Mouse (Mus musculus): ENCODE results near the gene Shc1.
A peak's percentile ranks its signal among the peaks of the same experiment; 100 is the strongest.

The Shc1 gene

DNA sequence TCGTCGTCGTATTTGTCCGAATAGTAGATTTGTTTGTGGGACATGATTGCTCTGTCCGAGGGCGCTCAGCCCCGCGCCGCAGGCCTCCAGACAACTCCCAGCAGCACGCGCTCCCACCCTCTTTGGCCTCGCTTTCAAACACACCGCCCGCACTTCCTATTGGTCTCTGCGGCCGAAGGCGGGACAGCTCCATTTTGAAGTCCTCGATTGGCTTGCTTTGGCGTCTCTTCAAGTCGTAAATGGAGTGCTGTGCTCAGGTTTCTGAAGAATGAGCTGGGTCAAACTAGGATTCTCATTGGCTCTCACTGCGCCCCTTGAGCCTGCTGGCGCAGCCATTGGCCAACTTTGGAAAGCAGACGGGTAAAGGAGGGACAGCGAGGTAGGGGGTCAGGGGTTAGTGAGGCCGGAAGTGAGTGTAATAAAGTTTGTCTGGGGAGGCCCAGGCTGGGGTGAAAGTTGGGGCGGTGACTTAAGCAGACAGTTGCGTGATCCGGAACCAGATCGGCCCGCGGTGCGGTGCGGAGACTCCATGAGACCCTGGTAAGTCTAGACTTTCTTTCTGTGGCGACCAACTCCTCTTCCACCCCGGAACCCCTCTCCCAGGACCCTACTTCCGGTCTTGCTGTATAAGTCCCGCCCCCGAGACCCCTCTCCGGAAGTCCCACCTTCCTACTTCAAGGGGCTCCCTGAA, at the start of gene Shc1, which contains the start of gene Cks1b:
Shc1 (plus strand) TSS at position 274 of the 691 bp plus-strand sequence.
Cks1b (minus strand) TSS at position 214 of the 691 bp plus-strand sequence.
- DNase-seq: peak; percentile 91 to 92

DNA sequence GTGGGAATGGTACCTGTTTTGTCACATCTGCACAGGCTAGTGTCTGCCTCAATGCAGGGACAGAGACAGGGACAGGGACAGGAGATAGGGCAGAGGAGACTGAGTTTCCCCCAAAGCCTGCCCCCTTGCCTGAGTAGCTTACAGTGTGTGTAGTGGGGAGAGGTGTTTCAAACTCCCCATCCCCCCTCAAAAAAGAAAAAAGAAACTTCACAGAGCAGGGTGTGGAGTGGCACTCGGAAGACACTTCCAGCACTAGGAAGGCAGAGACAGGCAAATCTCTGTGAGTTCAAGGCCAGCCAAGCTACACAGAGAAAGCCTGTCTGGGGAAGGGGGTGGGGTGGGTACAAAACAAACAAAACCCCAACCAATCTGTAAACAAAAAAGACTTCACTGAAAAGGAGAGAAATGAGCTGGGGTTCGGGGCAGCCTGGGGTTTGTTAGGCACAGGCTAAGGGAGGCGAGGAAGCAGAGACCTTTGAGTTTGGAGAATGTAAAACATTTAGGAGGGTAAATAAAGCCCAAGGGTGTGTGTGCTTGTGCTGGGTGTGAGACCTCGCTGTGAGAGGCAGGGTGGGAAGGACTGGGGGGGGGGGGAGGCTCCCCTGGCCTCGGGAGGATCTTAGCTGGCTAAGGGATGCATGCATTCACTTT, 44.5 kb upstream of the Shc1 start:
- no peak for DNase-seq

DNA sequence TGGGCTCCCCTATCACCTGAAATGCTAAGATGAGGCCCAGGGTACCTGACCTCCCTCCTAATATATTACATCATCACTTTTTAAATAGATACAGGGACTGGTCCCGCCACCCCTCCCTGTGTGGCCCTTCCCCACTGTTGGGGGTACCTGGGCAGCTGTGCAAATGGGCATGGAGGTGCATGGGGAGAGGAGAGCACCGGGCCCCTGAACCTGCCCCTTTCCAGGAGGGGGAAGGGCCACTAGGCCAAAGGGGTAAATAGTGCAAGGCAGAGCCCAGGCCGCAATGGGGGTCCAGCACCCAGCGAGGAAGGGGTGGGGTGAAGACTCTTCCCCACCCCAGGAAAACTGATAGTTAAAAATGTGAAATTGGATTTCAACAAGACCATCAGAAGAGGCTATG, 40.4 kb upstream of the Shc1 start:
- DNase-seq: no peak

DNA sequence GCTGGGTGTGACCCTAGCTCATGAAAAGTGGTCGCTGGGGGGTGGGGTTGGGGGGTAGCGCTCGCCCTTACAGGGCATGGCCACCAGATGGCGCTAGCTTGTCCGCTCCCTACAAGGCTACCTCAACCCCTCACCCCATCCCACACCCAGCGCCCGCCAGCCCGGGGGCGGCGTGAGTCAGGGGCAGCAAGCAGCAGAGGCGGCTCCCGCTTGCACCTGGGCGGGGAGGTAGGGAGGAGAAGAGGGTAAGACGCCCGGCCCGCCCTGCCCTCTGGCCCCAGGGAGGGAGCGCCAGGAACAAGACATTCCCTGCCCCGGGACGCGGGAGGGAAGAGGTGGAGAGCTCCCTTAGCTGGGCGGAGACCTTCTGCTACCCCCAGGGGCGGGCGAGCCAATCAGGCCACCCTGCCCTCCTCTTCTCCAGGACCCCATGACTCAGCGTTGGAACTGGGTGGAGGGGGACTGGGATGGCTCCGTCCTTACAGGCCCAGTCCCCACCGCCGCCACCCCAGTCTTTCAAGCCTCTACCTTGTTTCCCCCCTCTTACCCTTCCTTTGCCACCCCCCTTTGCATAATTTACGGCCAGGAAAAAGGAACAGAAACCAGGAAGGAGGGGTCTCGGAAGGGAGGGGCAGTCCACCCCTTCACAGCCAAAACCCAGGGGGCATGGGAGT, 39.7 kb upstream of the Shc1 start:
- peak; percentile 75 to 83 for DNase-seq

DNA sequence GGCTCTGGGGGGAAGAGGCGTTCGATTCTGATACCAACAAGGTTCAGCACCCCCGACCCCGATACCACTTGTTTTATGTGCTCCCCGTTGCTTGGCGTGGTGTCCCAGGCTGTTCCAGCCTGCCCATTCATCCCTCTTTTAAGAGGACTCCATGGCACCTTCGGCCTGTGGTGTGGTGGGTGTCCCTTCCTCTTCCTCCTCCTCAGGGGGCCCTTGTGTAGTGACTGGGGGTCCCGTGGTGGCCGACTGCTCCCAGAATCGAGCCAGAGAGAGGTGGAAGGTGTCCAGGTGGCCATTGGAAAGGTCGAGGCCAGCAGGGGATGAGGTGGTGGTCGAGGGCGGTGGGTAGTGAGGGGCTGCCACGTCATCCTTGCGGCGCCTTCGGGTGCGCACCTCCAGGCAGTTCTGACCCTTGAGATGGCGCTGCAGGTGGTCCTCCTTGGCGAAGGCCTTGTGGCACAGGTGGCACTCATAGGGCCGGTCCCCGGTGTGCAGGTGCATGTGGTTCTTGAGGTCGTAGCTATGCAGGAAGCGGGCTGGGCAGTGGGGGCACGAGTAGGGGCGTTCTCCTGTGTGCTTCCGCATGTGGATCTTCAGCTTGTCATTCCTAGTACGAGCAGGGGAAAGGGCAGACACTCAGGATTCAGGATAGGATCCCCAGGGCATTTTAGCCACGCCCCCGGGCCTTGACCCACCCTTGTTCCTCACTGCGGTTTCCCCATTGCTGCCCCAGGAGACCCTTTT, 38.7 kb upstream of the Shc1 start:
- DNase-seq: no peak

DNA sequence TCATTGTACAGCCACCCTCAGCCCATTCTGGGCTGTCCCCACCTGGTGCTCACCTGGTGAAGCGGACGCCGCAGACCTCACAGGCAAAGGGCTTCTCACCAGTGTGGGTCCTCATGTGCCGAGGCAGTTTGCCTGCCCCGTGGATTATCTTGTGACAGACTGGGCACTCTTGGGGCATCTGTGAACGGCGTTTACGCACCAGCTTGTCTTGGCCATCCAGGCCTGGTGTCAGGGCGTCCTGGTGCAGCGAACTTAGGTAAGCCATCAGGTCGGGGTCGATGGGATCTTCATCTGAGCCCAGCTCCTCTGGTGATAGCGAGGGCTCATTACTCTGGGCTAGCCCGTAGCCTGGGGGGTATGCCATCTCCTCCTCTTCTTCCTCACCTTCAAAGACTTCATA, 38.0 kb upstream of the Shc1 start:
- DNase-seq: no peak

DNA sequence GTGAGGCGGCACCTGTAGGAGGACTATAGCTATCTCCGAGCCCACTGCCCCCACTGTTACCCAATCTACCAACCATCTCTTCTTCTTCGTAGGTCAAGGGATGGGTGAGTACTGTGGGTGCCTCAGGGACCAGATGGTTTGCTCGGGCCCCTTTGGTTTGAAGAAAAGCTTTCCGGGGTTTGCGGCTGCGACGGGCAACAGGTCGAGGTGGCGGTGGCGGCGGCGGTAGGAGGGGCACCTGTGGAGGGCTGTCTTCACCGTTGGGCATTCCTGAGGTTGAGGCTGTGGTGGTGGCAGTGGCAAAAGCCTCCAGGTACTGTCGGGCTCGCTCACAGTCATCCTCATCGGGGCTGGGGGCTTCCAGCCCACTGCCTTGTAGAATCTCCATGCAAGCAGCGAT, 37.5 kb upstream of the Shc1 start:
- DNase-seq: no peak

DNA sequence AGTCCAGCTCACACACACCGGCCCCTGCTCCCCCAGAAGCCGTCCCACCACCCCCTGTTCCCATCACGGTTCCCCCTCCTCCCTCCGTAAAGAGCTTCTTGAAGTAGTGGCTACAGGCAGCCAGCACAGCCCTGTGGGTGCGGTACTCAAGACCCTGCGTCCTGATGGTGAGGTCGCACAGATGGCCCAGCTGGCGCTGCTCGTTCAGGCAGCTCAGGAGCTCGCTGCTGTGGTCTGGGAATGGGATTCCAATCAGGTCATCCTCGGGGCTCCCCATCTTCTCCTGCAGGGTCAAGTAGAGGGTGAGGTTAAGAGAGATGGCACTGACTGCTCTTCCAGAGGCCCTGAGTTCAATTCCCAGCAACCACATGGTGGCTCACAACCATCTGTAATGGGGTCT, 37.0 kb upstream of the Shc1 start:
- DNase-seq: no peak

DNA sequence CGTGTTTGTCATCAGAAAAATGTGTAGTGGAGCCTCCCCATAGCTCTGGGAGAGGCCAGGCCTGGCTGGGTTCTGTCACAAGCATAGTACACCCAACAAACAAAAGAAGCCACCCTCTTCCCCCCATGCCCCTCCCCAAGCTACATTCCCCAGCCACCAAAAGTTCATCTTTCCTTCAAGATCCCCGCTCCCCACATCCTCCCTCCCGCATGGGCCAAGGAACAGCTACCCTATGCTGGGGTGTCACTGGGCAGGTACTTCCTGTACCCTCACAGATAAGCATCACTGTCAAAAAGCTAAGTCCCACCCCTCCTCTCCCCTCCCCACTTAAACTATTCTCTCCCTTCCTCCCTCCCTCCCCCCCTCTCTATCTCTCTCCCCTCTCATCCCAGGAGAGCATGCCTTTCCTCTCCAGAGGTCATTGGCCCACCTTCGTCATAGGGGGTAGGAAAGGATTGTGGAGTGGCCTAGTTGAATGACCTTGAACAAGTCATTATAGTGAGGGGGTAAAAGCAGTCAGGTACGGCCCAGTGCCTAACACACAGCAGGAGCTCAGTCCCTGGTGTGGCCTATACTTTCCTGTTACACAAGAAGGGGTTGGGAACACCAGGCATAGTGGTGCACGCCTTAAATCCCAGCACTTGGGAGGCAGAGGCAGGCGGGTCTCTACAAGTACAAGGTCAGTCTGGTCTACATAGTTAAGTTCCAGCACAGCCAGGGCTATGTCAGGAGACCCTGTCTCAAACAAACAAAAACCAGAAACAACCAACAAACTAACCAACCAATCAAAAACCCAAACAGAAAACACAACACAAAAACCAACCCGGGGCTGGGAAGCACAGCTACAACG, 36.0 kb upstream of the Shc1 start:
- DNase-seq: no peak

DNA sequence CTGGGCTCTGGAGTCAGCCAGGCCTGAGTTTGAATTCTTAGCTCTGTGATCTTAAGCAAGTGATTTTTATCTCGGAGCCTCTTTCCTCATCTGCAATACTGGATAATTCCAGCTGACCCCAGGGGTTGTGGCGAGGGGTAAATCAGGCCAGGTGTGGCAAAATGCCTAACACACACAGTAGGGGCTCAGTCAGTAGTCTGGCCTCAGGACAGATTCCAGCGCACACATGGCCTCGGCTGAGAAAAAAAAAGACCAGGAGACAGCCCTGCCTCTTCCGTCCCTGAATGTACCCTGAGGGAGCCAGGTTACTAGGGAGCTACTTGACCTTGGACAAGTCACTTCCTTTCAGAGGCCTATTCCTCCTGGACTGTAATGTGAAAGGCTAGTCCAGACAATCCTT, 35.3 kb upstream of the Shc1 start:
- DNase-seq: no peak

DNA sequence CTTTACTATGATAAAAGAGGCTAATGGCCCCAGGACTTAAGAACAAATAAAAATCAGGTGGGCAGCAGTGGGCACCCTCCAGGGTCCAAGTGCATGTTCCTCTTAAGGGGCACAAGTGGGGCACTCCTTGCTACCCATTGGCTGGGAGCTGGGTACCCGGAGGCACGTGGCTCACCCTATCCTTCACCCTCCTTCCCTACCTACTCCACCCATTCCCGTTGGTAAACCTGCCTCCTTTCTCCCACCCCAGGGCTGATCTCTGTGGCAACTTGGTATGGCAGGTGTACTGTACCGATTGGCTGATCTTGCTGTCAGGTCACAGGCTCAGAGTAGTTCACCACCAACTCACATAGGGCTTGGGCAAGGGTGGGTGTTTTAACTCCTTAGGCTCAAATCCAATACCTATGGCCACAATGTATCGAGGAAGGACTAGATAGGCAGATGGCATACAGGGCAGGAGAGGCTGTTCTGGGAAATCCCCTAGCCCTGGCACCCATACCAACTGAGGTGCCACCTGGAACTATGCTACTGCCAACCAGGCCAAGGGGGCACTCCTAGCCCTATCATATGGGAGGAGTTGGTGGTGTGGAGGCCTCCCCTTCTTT, 34.5 kb upstream of the Shc1 start:
- DNase-seq: no peak

DNA sequence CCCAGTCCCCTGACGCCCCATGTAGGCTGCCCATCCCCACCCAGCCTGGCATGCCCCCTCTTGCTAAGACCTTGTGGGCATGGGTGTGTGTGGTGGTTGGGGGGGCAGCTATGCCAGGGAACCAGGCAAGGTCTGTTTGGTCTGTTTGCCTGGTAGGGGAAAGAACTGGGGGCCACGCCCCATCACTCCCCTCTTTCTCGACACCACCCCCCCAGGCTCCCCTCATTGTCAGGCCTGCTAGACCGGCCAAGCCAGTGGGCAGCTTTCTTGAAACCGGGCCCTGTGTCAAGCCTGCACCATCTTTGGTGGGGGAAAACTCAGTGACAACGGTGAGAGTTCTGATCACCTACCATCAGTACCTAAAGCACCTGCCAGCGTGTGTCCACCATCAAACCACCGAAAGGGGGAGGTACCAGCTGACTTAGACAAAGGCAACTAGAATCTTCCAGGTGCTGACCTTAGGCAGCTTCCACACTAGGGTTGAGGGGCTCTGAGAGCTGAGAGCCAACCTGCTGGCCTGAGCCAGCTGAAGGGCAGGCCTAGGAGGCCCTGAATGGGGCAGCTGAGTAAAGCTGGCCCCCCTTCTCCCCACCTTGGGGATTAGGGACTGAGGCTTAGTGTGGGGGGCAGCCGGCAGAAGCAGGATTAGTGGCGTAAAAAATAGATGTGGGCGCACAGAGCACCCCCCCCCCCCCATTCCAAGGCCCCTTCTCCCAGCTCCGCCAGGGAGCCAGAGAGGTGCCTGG, 33.7 kb upstream of the Shc1 start:
- no peak for DNase-seq

DNA sequence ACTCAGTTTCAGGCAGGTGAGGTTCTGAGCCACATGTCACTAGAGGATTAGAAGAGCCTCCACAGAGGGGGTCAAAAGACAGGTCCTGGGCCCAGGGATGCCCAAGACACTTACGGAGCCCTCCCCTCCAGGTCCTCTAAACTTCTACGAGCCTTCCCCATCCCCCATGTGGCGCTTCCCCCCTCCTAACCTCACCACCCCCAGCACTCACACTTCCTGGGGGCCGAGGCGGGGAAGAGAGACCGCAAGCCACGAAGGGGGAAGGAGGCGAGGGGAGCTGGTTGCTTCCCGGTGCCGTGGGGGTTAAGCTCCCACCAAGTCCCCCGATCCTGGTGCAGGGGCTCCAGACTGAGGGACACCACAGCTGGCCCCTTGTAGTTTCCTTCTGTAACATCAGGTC, 32.8 kb upstream of the Shc1 start:
- no peak for DNase-seq

DNA sequence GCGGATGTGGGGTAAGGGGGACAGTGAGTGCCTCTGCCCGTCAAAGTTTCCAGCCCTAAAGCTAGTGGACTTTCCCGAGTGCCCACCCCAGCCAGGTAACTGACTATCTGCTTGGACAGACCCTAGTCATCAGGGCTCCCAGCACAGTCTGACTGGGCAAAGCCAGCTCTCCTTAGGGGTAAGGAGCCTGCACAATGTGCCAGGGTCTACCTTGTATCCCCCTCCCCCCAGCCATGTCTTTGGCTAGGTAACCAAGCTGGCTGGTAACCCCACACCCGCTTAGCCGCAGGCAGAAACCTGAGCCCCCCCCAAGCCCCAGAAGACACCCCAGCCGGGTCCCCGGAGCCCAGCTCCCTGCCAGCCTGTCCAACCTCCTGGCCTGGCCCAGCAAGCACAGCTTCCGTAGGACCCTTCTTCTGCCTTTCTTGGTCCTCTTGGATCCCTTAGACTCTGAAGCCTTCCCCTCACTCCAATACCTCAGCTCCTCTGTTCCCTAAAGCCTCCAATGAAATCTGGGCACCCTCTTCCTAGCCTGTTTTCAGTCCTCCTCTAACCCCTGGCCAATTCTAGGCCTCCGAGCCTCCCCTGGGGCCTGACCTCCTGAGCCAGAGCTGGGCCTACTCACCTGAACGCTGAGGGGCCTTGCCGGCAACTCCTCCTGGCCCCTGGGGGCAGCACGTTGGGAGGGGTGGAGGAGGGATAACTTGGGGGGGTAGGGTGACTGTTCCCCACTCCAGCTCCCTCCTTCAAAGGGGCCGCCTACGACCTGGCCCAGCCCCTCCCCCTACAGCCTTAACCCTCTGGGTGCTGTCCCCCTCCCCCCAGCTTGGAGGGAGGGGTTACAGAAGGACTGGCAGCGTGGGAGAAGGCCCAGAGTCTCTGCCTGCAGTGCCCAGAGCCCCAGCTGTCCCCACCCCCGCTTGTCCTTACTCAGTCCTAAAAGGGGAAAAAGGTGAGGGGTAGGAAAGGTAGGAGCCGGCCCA, 31.5 kb upstream of the Shc1 start:
- DNase-seq: peak in 1 of 2 experiments; percentile 24

DNA sequence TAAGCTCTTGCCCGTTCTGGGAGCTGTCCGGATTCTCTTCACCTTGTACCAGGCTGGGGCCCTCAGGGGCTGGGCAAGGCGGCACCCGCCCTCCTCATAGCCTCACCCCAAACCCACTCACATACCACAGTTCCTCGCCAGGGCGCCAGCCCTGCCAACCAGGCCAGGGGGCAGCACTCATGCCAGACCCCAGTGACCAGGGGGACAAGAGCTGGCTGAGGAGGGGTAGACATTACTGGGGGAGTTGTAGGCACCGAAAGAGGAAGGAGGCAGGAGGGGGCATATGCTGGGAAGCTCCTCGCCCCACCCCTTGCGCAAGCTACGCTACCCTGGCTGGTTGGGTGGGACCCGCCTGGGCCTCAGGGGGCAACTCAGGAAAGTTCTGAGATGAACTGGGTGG, 30.6 kb upstream of the Shc1 start:
- peak in 1 of 2 experiments; percentile 34 for DNase-seq

DNA sequence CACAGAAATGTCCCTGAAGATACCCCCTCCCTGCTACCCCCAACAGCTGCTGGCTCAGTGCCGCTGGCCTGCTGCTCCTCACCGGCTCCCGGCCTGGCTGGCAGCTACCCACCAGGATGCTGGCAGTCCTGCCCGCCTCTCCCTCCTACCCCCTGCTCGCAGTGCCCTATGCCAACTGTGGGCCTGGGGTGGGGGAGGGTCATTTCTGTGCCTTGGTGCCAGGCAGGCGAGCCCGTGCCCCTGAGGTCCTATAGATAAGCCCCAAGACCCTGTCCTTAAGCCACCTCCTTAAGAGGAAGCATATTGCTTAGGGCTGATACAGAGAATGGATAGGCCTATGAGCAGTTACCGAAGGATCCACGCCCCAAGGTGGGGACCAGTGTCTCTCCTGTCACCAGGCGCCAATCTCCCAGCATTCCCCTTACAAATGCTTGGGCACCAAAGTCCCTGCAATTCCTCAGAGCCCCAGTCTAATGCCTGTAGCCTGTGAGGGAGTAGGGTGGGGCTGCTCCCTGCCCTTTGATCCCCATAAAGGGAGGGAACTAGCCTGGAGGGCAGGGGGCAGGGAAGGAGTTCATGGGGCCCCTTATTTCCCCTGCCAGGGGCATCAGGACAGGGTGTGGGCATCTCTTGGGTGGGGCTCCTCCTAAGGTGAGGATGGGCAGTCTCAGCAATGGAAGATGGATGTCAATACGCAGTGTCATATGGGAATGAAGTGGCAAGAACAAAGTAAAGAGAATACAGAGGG, 29.9 kb upstream of the Shc1 start:
- DNase-seq: peak; percentile 57 to 67

DNA sequence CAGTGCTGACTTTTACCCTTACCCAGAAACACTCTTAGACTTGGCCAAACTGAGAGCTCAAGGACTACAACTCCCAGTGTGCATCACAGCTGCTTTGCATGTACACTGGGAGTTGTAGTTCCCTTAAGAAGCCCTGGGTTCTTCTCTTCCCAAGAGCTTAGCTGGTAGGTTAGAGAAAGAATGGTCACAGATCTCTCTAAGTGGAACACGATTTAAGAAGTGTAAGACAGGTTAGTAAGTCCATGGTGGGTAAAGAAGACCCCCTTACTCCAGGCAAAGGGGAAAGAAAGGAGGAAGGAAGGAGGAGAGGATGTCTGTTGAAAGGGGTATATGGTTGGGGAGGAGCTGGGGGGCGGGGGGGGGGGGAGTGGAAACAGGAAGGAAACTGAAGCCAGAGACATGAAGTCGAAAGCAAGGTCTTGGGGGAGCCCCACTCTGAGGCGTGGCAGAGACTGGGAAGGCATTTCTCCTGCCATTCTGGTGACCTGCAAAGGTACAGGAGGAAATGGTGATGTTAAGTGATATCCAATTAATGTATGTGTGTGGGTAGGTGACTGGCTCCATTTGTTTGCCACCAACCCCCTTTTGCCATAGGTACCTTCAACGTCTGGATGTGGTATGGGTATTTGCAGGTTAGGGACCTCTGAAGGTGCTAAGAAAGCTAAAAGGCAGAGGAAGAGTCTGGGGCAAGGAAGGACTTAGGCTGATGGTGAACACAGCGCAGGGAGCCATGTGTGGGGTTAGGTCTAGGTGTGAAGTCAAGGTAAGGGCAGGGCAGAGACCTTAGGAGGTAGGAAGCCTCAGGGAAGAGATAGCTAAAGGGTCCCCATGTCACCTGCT, 29.1 kb upstream of the Shc1 start:
- DNase-seq: peak in 1 of 2 experiments; percentile 30

DNA sequence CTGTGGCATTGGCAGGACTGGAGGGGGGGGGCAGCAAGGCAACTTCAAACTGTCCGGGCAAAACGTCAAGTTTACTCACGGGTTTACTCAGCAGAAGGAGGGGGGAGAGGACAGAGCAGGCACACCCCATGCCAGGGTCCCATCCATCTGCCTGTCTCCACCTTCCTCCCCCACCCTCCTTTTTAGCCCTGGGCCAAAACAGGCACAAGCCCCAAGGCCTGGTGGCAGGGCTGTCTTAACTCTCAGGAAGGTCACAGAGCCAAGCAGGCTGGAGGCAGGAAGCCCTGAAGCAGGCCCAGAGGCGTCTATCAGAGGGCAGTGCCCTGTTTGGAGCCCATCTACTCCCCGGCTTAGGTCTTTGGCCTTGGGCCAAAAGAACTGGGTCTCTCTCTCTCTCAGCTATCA, 28.1 kb upstream of the Shc1 start:
- DNase-seq: peak; percentile 50 to 51
